Mouse (Mus musculus): ENCODE data around the gene Tbc1d5. TPM values are rescaled to one million over a fixed set of nuclear protein-coding genes. Genes with fewer than 3 reads are reported as not detected.

The Tbc1d5 gene
- total RNA-seq, 2 experiments from 2014 or later, result 14.5 to 18.6 TPM

DNA sequence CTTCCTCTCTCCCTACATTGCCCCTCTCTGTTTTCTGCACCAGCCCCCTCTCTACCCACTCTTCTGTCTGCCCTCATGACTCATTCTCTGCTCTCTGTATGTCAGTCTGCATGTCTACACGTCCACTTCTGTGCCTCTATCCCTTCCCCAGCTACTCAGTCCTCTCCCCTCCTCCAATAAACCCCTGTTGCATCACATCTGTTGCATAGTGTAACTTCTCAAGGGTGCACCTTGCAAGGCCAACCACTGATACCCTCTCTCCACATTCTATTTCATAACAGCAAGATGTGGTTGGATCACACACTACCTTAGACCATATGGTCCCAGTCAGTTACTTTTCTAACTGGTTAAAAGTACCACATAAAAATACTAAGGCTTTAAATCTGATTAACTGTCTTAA, 74.9 kb downstream of the Tbc1d5 start:
- no peak for DNase-seq

DNA sequence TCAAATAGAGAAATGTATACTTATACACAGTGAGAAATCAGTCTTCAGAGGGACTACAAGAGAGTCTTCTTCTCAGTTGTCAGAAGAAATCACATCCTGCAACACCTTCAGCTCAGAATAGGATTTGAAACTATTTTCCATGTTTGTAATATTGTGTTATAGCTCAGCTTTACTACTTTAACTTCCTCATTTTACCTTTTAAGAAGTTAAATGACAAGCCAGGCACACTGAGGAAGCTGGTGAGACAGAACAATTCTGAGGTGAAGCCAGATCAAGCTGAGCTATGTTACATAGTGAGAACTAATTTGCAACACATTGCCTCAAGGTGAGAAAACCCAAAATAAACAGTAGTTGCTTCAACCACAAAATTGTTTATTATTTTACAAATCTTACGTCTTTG, 135.3 kb downstream of the Tbc1d5 start:
- DNase-seq, result no peak

DNA sequence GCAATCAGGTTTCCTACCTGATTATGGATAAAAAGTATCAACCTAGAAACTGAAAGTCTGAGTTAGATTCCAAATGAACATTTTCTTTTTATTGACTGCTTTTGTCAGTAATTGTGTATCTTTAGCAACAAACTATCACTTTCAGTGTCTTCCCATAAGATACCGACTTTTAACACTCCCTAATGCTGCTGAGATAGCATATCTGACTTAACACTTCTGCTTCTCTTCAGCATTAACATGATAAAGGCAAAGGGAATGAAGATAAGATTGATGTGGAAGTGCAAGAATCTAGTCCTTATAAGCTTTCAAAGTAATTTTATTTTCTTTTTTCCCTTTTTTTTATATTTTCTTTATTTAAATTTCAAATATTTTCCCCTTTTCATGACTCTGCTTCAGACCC, 138.3 kb downstream of the Tbc1d5 start:
- DNase-seq, result no peak

DNA sequence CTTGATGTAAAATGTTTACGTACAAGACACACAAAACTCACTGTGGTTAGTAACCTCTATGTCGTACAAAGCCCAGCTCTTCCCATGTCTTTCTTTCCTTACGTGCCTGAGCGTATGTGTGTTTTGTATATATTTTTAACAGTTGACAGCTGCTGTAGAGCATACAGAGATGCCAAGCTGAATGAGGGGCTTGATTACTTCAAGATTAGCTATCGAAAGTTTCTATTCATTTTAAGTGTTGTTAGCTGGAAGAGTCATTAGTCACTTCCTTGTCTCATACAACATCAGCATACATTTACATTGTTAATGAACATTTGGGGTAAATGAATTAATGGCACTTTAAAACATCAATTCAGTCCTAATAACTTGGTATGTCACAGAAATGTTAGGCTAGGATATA, 155.9 kb downstream of the Tbc1d5 start:
- no peak for DNase-seq

DNA sequence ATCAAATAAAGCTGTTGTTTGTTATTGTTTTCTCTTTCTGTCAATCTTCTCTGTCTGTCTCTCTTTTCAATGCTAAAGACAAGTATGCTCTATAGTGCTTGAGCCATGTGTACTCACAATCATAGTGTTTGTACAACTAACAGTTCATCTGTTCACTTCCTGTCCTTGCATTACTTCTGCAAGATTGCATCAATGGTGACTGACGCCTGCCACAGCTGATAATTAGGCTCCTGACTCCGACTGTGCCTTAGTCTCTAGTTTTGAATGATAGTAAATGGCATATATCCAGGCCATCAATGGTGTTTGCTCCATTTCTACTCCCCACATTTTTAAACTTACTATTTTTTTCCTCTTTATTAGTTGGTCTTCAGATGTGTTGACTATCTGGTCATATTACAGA, 162.8 kb downstream of the Tbc1d5 start:
- DNase-seq, result no peak

DNA sequence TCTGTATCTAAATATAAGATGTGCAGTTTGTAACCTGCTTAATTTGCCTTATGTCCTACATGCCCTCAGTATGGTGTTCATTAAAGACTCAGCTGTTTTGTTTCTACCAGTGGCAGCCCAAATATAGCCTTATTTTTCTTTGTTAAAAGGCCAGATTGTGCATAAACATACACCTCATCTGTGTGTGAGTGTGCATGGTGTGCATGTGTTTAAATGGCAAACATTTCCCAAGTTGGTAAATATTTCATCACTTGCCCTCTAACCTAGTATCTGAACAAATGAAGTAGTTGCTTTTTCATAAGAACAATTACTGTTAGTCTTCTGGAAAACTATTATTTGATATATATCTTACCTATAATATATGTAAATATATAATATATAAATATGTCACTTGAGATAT, 165.2 kb downstream of the Tbc1d5 start:
- no peak for DNase-seq

DNA sequence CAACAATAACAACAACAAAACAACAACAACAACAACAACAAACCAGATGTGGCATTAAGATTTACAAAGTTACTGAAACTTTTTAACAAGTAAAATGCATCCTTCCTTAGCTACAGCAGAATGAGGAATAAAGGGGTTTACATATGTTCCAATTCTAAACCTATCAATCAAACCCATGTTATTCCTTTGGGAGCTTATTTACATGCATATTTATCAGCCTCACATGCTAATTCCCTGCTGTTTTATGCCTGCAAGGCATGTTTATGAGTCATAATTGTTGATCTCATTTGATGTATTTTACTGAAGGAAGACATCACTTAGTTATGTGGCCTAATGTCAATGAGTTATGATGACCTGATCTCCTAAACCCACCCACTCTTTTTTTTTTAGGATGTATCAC, 176.0 kb downstream of the Tbc1d5 start:
- no peak for DNase-seq

DNA sequence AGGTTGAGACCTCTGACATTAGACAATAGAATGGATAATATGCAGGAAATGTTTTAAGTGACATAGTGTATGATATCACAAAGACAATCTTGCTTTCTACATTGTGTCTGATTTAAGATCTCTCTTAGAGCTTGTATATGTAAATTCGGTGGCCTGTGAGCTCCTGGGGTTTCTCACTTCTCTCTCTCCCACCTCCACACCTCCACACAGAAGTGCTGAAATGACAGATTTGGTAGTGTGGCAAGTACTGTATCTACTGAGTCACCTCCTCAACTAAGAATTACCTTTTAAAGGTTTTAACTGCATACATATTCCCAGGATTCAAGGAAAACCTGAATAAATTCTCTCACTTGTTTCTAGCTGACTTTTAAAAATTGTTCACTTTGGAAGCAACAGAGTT, 180.9 kb downstream of the Tbc1d5 start:
- no peak for DNase-seq

DNA sequence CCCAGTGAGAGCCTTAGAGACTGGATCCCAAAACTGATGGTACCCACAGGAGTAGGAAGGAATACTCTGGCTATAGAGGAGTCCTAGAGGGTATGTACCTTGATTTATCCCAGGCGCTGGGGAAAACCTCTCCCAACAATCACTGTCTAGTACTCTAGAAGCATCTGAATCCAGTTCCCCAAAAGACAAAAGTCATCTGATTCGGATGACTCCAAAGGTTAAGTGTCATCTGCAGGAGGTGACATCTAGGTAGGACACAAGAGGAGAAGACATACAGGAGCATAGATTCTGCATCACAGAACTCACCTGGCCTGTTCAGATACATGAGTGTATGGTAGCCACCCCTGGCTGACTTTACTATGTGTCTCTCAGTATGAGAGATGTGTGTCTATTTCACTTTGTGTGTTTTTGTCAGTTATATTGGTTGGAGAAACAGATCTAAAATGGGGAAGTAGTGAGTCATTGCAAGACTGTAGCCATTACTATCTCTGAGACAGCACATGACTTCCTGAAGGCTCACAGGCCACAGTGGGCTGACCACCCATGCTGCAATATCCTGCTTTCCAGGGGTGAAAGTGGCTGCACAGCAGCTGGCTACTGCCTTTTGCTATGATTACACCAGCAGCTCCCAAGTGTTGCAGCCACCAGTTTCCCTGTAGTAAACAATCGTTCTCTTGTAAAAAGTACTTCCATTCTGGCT, 185.7 kb downstream of the Tbc1d5 start:
- DNase-seq, result peak; percentile 33 to 75

DNA sequence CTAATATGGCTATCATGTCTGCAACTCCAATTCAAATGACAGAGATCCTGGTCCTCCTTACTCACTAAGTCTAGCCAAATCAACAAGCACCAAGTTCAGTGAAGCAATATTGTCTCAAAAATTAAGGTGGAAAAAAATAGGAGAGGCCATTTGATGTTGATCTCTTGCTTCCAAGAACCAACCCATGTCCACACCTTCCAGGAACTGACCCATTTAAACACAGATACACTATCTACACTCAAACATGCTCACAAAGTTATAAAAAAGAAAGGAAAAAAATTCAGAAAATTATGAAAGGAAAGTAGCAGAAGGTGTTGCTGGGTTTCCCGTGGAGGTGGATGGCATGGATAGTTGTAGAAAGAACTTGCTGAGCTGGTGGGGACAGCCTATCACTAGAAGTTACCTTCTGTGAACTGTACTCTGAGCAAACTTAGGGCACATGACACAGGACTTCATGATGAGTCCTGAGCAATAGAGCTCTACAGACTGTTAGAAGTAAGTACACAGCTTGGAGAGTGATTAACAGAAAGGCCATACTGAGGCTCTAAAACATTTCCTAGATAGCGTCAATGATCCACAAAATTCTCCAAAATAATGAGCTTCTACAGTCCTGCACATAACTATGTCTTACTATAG, 188.3 kb downstream of the Tbc1d5 start:
- no peak for DNase-seq

DNA sequence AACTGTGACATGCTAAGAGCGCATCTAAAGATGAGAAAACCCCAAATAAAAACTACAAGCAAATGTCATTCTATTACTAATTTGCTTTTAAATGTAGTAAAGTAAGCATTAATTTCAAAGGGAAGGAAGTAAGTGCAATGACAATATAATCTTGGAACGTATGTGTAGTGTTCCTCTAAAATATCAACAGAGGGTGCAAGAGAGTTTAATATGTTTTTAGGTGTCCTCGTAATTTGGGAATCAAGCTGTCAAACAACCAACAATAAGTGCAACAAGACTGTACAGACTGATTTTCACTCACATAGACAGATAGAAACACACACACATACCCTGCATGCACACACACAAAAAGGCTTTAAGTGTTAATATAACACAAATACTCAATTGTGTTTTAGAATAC, 191.2 kb downstream of the Tbc1d5 start:
- no peak for DNase-seq

DNA sequence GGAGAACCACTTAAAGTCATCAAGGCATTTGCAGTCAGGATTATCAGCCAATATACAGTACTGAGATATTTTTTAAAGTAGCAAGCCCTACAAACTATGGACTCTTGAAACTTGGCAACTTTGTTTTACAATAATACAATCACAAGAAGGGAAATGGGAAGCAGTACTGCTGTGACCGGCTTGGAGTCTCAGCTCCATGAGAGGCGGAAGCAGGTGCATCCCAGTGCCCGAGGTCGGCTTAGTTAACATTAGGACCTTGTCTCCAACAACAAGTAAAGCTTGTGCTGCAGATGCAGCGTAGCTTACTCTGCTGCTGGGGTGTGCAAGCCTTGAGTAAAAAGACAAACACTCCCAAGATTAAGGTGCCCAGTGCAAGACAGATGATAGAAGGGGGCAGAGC, 197.2 kb downstream of the Tbc1d5 start:
- DNase-seq, result no peak

DNA sequence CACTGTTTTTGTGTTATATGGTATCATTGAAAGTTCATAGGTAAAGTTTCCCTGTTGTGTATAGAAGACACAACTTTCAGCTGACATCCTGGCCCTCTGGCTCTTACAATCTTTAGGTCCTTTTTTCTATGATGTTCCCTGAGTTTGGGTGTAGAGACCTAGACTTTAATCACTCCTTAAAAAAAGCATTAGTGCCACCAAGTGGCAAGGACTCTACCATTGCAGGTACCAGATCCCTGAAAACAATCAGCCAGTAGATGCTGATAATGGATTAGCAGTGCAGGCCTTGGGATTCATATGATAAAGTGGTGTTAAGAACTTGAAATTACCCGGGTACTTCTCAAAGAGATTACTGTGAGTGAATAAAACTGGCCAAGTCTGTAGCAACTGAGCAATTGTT, 207.0 kb downstream of the Tbc1d5 start:
- DNase-seq, result no peak

DNA sequence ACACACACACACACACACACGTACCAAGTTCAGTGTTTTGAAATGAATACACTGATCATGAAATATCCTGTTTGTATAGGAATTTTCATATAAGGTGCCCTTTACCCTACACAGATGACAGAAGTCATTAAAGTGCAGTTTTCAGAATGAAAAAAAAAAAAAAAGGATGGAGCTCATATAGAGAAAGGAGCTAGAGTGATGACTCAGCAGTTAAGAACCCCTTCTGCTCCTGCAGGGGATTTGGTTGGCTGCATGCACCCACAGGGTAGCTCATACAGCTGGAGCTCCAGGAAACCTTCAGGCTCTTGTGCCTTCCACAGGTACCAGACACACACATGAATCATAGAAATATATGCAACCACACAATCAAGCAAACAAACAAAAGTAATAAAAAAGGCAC, 213.0 kb downstream of the Tbc1d5 start:
- DNase-seq, result no peak

DNA sequence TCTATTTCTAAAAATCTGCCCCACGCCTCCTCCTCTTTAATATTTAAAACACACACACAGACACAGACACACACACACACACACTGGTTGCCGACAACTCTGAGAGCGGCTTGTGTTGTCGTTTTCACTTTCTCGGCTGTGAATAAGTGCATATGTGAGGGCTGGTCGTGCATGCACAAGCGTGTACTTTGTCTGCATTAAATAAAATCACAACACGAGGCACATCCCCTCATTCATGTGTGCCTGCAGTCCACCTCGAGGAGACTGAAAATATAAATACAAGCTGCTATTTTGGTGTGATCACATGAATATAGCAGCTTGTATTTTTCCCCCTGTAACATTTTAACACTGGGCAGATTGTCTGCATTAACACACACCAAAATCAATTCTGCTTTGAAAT, 224.8 kb downstream of the Tbc1d5 start:
- no peak for DNase-seq

DNA sequence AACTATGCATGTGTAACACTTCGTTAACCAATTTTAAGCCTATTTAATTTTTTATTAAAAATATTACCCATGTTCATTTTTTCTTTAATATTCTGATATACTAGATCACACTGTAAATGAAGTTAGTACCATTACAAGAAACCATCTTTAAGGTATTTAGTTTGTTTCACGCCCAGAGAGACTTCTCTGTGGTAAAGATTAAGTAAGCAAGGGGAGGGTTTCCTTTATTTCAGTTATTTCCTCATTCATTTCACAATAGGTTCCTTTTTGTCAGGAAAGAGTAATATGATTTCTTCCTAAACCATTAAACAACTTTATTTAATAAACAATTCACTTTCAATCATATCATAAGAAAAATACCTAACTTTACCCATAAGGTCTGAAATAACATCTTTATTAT, 256.8 kb downstream of the Tbc1d5 start:
- no peak for DNase-seq

DNA sequence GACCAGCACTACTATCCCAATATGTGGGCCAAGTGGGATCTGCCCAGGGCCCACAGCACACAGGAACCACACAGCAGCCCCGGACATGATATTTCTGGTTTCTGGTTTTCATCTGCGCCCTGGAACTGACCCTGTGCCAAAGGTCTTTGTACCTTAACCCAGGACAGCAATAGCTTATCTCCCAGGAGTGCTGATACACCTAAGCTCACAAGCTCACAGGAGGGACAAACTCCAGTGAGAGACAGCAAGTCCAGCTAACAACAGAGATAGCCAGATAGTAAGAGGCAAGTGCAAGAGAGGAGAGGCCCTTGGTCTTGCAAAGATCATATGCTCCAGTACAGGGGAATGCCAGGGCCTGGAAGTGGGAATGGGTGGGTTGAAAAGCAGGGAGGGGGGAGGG, 263.9 kb downstream of the Tbc1d5 start:
- DNase-seq, result no peak

DNA sequence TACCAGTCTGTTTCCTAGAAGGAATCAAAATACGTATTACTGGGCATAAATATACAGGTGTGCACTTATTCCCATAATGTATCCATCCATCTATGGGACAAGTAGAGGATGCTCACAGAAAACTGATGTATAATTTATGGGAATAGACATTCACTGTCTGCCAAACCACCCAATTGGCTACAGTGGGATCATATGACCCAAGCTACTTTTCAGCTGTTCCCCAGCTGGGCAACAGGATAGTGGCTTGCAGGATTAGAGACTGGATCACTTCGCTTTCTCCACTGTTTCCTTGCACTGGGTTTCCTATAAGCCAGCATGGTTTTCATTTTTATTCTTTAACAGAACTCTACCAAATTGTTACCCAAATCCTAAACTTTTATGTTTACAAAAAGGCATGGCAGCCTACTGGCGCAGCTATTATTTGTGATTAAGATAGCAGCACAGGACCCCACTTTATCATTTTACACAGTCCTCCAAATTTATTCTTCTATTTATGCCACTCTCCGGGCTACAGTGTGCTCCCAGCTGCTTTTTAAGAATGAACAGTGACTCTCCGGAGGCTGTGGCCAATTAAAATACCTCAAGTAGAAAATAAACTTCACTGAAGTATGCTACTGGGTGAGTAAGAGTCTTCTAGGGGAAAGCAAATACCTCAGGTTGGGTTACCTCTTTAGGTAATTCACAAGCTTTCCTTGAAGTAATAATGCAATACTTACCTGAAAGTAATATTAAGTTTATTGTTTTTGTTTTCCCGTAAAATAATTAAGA, 270.4 kb downstream of the Tbc1d5 start:
- DNase-seq, result no peak

DNA sequence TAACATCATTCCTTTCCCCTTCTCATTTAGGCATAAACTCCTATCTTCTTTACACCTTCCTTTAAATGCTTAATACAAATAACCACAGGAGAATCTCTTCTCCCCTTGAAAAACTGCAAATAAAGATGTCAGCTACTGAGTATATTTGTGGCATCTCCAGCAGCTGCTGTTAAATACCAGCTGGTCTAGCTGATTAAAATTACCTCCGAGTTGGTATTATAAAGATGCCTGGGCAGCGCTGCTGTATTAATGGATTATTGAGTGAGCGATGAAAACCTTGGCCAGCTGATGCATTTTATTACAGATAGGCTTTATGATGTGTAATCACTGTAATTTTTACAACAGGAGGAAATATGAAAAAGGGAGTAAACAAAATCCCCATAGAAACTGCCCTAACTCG, 271.0 kb downstream of the Tbc1d5 start:
- no peak for DNase-seq

DNA sequence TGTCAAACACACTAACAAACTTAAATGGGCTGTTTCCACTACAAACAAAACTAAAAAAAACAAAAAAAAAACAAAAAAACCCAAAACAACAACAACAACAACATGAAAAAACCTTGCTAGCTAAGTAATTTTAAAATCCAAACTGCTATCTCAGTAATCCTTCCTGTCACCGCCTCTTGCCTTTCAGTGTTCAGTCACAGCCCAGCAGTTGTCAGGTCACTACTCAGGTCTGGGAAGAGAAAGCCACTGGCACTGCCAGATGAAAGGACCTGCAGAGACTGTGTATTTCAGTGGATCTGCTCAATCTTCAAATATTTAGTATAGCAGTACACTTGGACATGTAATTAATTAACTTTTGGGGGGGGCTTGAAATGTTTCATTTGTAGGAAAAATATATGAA, 272.5 kb downstream of the Tbc1d5 start:
- DNase-seq, result no peak

DNA sequence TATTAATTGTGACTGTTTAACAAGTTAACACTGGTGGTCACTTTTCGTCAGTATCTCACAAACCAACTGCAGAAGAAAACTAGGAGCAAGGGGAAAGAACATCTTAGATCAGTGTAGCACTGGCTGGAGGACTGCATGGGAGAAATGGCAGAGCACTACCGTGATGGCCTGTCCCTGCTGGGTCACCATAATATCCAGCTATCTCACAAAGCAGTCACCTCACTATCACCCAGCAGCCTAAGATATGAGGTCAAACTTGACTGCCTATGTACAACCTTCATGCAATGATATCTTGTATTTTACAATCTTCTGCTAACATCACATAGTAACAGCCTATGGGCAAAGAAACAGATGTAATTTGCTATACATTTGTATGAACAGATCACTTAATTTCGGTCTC, 274.7 kb downstream of the Tbc1d5 start:
- DNase-seq, result no peak

DNA sequence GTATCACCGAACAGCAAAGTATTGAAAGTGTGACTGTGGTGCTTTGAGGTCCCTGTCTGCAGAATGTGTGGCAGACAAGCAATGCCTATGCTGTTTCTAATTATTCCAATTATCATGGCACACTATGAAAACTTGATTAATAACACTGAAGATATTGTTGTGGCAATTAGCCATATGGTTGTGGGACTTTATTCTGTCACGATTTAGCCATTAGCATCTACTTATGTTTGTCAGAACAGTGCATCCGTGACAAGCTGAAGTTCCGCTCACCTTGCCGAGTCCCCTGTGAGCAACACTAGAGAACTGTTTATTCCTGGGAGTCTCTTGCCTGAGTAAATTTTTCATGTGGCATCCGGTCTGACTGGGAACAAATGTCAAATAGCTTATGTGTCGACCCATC, 281.3 kb downstream of the Tbc1d5 start:
- DNase-seq, result no peak

DNA sequence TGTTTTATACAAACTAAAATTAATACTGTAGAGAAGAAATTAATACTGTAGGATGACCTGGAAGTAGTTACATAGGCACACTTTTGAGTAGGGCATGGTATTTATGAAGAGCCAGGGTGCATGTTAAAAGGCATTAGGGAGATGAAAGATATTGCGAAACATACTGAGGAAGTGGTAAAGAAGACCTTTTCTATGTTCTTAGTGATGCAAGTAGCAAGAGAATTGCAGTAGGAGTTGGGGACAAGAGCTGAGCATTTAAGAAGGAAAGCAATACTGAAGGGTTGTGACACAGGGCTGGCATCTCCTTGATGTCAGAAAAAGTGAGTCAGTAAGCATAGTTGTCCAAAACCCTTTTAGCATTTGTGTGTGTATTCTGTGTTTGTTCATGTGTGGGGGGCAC, 289.7 kb downstream of the Tbc1d5 start:
- DNase-seq, result no peak

DNA sequence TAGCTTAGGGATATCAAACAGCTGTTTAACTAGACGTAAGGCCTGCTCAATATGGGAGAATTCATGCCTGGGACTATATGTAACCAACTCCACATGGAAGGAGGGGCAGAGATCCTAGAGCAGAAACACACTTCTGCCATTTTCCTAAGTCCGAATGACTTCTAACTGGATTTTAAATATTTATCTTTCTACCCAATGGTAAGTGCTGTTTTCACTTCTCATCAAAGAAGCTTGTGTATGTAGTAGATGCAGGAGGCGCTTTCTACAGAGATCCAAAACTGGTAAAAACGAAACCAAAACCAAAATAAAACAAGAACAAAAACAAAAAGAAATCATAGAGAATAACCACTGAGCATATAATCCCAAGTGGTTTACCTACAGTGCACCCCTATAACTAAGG, 299.2 kb downstream of the Tbc1d5 start:
- DNase-seq, result no peak
